Mouse (Mus musculus) heart, adult 11 months (tissue): ENCODE measurements at regions not wholly inside any gene's neighbourhood (a gene's known extent, or its start where the extent isn't known, plus 50 kb on each side); places are given as distances from the start of the nearest gene placed in this dataset.

Experiments
- DNase-seq: peaks from one replicate; pipeline ENCODE4 v3.0.0; 2022

DNA sequence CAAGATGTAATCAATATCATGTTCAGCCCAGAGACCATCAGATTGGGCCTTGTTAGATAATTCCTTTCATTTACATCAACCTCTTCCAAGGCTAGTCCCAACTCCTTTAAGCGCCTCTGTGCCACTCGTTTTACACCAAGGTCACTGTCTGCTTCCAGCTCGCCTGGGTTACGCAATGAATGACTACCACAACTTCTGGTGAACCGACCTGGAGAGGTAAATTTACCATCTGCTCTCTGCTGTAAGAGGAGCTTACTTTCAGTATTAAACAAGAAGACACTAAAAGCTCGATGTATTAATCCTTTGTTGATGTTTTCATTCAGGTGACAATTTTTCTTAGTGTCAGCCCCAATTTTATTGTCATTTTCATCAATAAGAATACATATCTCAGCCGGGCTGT lies 51.7 kb upstream of the Fam174b start:
- no peak for DNase-seq

DNA sequence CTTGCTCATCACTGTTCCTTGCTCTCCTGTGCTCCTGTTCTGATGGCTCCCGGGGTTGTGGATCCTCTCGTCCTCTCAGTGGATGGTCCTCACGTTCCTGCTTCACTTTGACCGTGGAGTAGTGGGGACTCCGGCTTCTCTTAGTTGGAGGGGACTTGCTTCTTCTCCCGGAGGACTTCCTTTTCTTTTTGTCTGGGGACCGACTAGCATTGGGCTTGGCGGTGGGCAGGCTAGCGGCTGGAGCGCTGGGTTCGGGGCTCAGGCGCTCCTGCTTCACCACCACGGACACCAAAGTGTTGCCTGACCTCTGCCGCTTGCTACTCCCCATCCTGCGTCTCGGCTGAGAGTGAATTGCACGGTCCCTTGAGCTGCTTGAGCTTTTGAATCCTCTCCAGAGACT lies 53.9 kb upstream of the Fam174b start:
- peak; percentile 79 for DNase-seq

DNA sequence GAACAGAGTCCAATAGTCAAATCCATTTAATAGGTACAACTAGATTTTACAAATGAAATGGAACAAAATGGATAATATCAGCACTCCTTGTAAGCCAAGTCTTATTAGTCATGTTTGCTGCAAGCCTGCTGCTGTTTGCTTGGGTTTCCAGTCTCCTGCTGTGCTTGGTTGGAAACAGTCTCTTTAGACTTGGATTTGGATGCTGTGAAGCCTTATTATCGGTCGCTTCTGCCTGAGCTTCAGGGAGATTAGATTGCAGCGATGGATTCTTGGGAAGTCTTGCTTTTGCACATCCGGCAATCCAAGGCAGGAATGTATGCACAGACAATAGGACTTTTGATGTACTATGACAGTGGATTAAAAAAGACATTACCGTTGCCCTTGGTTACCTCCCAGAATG lies 57.3 kb upstream of the Fam174b start:
- DNase-seq, result no peak

DNA sequence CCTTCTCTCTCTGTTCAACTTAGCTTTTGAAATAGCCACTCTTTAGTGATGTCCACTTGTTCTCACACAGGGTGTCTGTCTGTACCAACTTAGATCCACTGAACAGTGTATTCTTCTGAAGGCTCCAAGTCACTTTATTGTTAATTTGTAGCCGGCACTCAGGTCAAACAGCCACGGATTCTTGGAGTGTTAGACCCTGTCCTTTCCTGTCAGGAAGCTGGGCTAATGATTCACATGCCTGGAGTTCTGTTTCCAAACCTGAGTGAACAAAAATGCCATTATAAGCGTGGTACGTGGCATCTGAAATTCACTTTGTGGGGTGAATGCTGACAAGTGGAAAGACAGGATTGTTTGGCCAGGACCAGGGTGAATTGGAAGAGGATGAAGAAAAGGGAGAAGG lies 69.5 kb upstream of the Fam174b start:
- peak; percentile 65 for DNase-seq

DNA sequence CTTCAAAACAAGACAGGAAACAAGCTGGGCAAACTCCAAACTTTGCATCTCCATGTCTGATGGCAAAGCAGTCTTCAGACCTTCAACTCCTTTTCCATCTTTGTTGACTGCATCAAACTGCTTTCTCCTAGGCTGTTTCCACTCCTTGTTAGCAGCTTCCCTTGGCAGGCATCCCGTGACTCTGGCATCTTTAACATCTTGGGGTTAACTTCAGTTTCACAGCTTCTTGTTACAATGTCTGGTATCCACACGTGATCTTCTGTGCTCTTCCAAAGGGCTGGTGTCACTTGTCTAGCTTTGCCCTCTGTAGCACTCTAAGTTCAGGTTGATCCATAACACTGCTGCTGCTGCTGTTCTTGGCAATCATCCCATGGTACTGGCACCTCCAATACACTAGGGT lies 71.3 kb upstream of the Fam174b start:
- peak; percentile 82 for DNase-seq

DNA sequence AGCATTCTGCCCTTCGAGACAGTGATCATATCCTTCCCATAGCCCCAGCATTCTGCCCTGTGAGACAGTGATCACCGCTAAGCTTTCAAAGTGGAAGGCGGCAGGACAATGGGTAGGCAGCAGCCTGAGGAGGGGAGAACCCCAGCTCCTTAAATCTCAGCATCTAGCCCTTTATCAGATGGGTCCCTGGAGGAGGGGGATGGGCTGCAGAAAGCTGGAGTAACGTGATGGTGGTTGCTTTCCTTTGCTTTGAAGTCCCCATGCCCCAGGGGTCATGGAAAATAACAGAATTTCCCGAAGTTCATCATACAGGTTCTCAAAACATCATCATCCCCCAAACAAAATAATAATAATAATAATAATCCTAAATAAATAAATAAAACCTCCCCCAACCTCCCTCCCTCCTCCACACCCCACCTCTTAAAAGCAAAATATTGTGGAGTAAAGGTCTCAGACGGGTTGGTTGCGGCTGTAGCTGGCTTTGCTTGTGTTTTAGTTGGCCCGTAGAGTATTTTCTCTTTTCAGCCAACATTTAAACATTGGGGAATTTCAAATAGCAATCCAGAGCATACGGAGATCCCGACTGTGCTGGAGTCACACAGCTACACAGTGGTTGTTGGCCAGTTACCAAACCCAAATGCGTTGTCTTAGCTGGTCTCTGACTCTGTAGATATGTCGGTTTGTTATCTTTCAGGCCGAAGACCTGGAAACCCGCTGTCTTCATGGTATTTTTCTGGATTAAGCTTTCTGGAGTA lies 73.0 kb upstream of the Fam174b start:
- peak; percentile 98 for DNase-seq

DNA sequence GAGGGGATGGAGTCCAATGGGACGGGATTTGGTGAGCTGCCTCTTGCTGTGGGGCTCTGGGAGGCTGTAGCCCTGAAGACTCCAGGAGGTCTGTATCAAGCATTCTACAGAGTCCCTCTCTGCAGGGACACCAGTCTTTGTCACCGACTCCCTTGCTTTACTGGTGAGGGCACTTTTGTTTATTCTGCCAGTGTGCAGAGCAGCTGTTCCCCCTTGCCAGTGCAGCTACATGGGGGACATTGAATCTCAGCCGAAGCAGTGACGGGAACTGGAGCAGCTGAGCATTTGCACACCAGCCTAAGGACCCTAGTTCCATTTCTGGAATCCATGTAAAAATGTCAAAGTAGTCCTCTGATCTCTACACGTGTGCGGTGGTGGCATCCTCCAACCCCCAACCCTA lies 75.1 kb upstream of the Fam174b start:
- peak; percentile 74 for DNase-seq

DNA sequence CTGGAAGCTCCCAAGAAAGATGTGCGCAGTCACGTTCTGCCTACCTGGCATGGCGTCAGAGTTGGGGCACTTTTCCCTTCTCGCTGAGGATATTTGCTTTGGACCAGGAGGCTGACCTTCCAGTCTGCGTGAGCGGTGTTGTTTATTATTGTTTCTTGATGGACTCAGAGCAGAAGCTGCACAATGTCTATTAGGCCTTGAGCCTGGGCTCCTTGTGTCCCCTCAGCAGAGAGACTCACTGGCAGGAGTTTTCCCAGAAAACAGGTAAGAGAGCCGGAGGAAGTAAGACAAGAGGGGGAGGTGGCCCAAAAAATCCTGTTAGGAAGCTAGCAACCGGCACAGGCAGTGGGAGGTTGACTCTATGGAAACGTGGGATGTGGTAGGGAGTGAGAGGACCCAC lies 77.6 kb upstream of the Fam174b start:
- DNase-seq, result peak; percentile 92

DNA sequence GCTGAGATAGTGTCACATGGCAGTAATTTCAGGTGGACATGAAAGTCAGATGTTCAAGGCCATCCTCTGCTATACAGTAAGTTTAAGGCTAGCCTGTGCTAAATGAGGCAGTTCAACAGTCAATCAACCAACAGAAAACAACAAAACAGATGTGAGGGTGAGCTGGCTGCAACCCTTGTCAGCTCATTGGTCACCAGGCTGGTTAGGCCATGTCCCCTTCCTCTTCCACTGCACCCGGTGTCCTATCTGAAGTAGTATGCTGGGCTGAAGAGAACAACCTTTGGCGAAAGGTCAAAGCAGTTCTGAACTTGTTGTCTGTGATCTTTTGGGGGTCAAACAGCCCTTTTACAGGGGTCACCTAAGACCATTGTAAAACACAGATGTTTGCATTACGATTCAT lies 78.2 kb upstream of the Fam174b start:
- DNase-seq, result peak; percentile 64

DNA sequence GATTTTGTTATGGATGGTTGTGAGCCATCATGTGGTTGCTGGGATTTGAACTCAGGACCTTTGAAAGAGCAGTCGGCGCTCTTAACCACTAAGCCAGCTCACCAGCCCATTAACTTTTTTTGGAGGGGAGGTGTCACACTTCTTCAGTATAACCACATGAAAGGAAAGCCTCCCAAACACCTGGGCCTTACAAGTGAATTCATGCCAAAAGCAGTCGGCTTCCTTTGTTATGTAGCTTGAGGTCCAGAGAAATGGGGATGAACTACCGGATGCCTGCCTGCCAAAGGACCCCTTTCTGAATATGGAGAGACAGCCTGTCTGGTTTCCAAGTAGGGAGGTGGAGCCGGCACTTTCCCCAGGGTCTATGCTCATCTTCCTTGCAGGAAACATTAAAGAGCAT lies 80.6 kb upstream of the Fam174b start:
- DNase-seq, result peak; percentile 78

DNA sequence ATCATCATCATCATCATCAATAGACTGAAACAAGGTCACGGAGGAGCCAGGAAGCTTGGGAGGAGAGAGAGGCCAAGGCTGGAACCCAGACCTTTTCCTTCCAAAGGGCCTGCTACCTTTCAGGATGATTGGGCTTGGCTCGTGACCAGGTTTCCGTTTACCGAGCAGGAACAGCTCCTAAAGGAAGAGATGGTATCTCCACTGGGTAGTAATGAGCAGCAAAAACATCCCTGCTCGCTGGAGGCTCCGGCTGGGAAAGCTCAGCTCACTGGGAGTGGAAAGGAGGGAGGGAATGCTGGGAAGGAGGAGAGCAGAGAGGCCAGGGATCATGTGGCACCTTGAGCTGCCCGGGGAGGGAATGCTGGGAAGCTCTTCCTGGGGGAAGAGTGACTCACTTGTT lies 82.8 kb upstream of the Fam174b start:
- peak; percentile 97 for DNase-seq

DNA sequence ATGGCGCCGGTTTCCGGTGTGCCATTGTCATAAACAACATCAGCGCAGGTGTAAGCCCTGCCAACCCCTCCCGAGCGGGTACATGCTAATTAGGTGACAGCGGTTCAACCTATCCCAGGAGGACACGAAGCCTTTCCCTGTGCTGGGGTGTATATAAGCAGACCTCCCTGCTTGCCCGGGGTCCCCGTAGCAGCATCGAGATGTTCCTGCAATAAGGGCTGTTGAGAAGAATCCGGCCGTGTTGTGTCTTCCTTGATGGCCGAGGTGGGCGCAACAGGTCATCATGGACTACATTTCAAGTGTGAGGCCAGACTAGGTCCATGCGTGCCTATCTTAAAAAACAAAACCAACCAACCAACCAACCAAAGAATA lies 83.7 kb upstream of the Fam174b start:
- DNase-seq, result peak; percentile 89

DNA sequence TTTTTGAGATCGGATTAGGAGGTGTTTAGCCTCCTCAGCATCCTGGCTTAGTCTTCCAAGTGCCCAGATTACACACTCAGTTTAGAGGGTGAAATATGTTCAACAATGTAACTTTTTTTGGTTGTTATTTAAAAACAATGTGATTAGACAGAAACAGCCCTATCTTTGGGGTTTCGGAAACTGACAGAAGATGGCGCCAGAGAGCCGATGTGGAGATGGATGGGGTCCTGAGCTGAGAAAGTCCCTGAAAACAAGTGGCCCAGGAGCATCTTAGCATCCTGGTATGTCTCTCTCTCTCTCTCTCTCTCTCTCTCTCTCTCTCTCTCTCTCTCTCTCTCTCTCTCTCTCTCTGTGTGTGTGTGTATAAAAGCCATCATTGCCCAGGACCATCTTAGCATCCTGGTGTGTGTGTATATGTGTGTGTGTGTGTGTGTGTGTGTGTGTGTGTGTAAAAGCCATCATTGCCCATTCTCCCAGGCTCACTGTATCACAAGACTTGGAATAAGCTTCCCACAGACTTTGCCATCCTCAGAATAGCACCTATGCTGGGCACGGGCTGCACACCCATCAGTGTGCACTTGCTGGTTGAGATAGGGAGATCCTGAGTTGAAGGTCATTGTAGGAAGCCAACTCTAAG lies 84.2 kb upstream of the Fam174b start:
- peak; percentile 92 for DNase-seq

DNA sequence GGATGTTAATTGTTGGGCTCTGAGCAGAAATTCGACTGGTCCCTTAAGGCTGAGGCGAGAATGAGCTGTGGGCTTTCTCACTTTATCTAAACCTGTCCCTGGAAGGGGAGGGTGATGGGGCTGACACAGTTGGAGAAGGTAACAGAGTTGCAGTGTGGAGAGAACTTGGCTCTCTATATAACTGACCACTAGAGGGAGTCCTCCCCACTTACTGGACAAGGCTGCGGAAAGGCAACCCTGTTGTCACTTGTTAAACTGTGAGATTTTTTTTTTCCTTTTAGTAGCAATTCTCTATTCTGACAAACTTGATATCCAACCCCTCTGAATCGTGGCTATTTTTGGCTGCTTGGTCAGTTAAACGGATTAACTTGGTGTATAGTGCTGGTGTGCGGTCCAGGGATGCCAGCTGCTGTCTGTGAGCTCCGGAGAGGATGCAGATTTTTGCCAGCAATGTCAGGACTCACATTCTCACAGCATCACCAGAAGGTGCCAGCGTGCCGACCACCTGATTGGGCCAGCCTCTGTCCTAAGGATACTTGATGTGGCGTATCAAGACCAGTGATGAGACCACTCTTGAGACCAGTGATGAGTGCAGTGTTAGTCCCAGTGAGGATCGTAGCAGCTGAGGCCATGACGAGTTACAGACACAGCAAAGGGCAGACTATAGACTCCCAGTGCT lies 85.8 kb upstream of the Fam174b start:
- peak; percentile 89 for DNase-seq

DNA sequence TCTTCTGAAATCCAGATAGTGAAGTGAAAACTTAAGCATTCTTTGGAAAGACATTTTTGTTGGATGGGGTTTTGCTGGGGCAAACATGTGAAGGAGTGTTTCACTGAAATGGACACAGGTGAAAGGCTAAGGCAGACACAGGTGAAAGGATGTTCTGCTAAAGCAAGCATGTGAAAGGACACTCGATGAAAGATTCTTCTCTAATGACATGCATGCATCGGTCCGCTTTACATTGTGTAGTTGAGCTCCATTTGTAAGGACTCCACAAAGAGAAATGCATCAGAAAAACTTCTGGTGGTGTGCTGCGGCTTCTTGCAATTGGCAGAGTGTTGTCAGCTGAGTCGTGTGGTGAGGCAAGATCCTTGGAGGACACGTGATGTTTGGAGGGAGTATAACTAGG lies 89.2 kb upstream of the Fam174b start:
- DNase-seq, result peak; percentile 60

DNA sequence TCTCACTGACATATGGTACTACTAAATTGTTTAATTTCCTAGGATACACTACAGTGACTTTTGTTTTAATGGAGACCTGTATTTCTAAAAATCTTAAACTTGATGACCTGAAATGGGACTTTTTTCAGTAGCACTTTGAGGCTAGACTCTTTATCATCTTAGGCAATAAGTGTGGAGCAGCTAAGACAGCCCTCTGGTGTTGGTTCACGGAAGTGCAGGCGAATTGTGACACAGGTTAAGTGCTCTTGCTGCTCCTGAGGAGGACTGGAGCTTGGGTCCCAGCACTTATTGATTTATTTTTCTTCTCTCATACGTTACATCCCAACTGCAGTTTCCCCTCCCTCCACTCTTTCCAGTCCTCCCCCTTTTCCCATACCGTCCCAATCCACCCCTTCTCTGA lies 92.1 kb upstream of the Fam174b start:
- DNase-seq, result peak; percentile 95

DNA sequence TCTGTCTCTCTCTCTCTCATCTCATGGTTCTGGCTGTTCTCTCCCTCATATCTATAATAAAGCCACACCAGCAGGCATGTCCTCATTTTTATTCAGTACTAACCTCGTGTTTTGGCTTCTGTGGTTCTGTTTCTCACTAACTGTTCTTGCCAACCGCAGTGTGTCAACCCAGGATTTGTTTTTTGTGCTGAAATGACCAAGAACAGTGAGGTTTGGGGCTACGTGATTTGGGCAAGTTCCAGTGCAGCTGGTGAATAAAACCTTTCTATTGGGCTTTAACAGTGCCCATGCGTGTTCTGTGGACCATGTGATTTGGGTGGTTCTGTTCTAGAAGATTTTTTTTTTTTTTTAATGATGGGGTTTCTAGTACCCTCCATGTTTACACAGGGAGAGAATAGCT lies 93.0 kb upstream of the Fam174b start:
- DNase-seq, result no peak

DNA sequence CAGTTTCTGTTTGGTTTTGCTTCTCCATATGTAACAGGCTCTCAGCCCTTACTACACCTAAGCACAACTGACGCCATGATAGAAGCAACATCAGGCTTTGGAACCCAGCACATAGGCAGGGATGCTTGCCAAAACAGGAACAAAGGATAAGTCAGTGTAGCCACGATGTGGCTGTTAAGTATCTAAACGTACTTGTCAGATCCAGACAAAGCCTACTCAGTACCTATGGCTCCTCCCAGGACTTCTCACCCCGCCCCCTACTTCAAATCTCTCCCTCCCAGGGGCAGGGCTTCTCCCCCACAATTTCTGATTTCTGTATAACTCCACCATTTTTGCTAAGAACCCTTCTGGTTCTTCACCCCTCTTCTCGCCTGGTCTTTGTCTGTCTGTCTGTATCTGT lies 93.4 kb upstream of the Fam174b start:
- DNase-seq, result no peak

DNA sequence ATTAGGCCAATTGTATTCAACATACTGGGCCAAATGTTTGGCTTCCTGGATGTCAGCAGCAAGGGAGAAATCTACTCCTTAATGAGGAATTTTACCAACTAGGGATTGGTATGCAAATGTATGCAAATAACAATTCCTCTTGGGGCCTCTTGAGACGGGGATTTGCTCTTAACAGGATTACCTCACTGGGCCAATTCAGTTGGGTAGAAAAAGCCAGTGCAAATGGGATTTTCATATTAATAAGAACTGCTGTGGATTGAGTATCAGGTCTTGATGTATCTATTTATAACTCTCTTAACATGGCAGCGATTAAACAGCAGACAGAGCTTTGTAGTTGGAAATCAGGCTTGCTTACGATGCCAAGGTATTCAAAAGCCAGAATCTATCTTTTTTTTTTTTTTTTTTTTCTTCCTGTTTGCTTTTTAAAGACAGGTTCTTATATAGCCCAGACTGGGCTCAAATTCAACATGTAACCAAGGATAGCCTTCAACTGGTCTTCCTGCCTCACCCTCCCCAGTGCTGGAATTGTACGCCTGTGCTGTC lies 95.7 kb upstream of the Fam174b start:
- no peak for DNase-seq

DNA sequence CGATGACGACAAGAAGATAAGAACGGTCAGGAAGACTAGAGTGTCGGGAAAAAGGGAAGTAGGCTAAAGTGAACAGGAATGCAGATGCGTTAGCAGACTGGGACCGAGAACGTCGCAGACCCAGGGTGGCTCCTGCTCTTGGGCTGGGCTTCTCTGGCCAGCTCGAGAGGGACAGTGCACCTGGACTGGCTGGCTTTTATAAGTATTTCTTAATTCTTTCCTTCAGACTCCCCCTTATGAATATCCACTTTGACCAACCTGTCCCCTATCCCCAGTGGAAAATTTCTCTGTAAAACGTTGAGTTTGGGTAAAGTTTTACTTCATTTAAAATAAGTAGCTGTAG lies 96.1 kb upstream of the Fam174b start:
- no peak for DNase-seq

DNA sequence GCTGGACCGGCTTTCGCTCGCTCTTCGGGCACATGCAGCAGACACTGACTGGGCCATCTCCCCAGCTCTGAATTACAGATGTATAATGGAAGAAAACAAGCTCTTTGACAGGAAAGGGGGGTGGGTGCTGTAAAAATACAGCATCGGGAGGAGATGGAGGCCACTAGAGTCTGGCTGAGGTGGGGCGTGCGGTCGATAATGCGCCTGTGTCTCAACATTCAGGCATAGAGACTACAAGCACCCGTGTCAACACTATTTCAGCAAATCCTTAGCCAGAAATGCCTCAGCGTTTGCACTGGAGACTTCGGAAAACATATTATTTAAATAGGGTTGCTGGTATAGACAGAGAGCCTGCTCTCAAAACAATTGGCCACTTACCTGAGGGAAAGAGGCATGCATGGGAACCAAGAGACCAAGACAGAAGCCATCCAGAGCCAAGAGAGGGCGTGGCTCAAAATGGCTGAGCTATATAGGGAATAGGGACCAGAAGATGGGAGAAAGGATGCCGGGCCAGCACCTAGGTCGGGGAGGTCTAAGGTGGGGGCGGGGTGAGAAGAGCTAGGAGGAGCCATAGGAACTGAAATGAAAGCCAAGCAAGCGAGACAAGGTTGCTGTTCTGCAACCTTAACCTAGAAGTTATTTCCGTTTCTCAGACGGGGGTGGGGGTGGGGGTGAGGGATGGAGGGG lies 96.7 kb upstream of the Fam174b start:
- no peak for DNase-seq

DNA sequence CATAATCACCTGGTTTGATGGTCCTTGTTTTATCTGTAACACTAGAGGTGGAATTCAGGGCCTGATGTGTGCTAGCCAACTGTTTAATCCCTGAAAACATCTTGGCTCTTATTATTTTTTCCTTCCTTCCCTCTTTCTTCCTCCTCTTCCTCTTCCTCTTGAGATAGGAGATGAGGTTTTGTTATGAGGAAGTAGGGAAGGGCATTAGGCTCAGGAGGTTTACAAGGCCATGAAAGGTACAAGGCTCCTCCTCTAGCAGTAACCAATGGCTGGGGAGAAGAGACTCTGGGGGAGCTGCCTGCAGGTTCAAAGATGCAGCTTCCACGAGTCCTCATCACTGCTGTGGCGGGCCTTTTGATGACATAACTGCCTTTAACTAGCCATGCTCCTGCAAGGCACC lies 98.6 kb upstream of the Chd2 start:
- no peak for DNase-seq

DNA sequence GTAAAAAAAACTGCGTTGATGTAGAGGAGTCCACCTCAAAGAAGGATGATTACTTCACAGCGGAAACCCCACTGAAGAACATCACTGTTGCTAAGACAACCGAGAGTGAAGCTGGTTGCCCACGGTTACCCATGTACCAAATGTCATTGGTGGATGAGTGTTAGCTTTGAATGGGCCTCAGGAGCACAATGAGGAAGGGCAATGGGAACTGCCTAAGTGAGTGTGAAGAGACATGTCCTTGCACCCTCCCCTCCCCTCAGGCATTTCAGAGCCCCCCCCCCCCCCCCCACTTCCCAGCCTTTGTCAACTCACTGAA lies 96.1 kb upstream of the Chd2 start:
- DNase-seq, result no peak
